Mouse (Mus musculus) stomach, embryonic 14.5 days (tissue): Measurements from ENCODE around the gene Slc10a7. TPM values are rescaled to one million over a fixed set of nuclear protein-coding genes. Genes with fewer than 3 reads are reported as not detected.

ENCODE experiments used
- ATAC-seq: fragments of 200-750 bp; cut with Nextera tagmentation; 2 replicates; pipeline ENCODE4 v1.8.0; 2017; ENCODE audit warnings: low read depth, moderate TSS enrichment; ENCODE audit not compliant: insufficient number of reproducible peaks, insufficient read depth, low FRiP score
- H3K27ac ChIP-seq: fragments of 300-500 bp; sonication (generic); 2 replicates; pipeline ENCODE4 v1.5.1; 2014; ENCODE audit warnings: mild to moderate bottlenecking, low read length, moderate library complexity, mixed read lengths
- H3K27me3 ChIP-seq: fragments of 300-500 bp; sonication (generic); 2 replicates; pipeline ENCODE4 v1.6.1; 2014; ENCODE audit warnings: low read length, control low read depth, mixed read lengths; ENCODE audit not compliant: control insufficient read depth, insufficient read depth
- H3K36me3 ChIP-seq: fragments of 300-500 bp; sonication (generic); 2 replicates; pipeline ENCODE4 v1.6.1; 2014; ENCODE audit warnings: mild to moderate bottlenecking, control low read depth, low read length, moderate library complexity, mixed read lengths; ENCODE audit not compliant: control insufficient read depth, insufficient read depth
- H3K4me1 ChIP-seq: fragments of 300-500 bp; sonication (generic); 2 replicates; pipeline ENCODE4 v1.6.1; 2014; ENCODE audit warnings: low read length, control low read depth, mixed read lengths; ENCODE audit not compliant: control insufficient read depth, insufficient read depth
- H3K4me2 ChIP-seq: fragments of 300-500 bp; sonication (generic); replicated peaks from 2 replicates; pipeline ENCODE4 v1.6.1; 2014; ENCODE audit warnings: low read depth, low read length, control low read depth
- H3K4me3 ChIP-seq: fragments of 300-500 bp; sonication (generic); 2 replicates; pipeline ENCODE4 v1.5.1; 2014; ENCODE audit warnings: low read depth, low read length, control low read depth
- H3K9ac ChIP-seq: fragments of 300-500 bp; sonication (generic); replicated peaks from 2 replicates; pipeline ENCODE4 v1.6.1; 2014; ENCODE audit warnings: low read depth, mild to moderate bottlenecking, control low read depth, low read length, moderate library complexity, mixed read lengths
- H3K9me3 ChIP-seq: fragments of 300-500 bp; sonication (generic); 2 replicates; pipeline ENCODE4 v1.6.1; 2016; ENCODE audit warnings: low read depth, low read length, control low read depth; ENCODE audit not compliant: control insufficient read depth
- WGBS: fragments of 180-500 bp; shearing (Covaris S2); extraction: QIAGEN DNeasy Blood & Tissue Kit; methylation state at CpG from one replicate; pipeline ENCODE4 v1.1.7; 2014; 5-methylcytosine and 5-hydroxymethylcytosine counted together
- polyA plus RNA-seq: library from polyadenylated mRNA; unstranded; fragments of >200 nt; fragmentation: Nextera tagmentation; extraction: Ambion mirVana; gene quantifications from 2 replicates; pipeline ENCODE4 v1.2.1, GENCODE M21; 2014

Slc10a7 gene
- polyA plus RNA-seq, 1 experiment from 2014 or later = 14.6 TPM

- 89% methylated on average over 6 of the region's 6 CpGs for WGBS
- Histone ChIP-seq H3K4me1 (no peaks in the 10 kb centered on the region), H3K36me3 (no peaks in the 10 kb centered on the region), H3K9ac (no peak overlapping the region), H3K27me3 (no peaks in the 10 kb centered on the region), H3K9me3 (no peaks in the 10 kb centered on the region), H3K27ac (no peak overlapping the region), H3K4me2 (no peak overlapping the region), H3K4me3 (no peak overlapping the region)
- ATAC-seq = no peak
Measured at GRCm38 (mm10) chr8:78611019-78611418, 101.9 kb downstream of the Slc10a7 start.

- no peak overlapping the region for H3K27ac ChIP-seq
- 78% methylated on average over 4 of the region's 4 CpGs for WGBS
- no peak for ATAC-seq
Measured at GRCm38 (mm10) chr8:78622362-78622761, 113.2 kb downstream of the Slc10a7 start.

GRCm38 (mm10) chr8:78623972-78624371 is 114.8 kb downstream of the Slc10a7 start:
- no peaks in the 10 kb centered on the region for H3K27me3 ChIP-seq
- H3K9me3 ChIP-seq = no peaks in the 10 kb centered on the region
- no peaks in the 10 kb centered on the region for H3K36me3 ChIP-seq
- no peak for ATAC-seq
- H3K9ac ChIP-seq = no peak overlapping the region
- H3K27ac ChIP-seq = no peak overlapping the region
- no peak overlapping the region for H3K4me2 ChIP-seq
- 83% methylated on average over 5 of the region's 5 CpGs for WGBS
- H3K4me3 ChIP-seq = no peak overlapping the region
- H3K4me1 ChIP-seq = peaks cover 6% of the 10 kb centered on the region; the same call in 1 of the 2 replicates

More at GRCm38 (mm10) chr8:78622362-78622761, 113.2 kb downstream of the Slc10a7 start:
- H3K4me3 ChIP-seq = no peak overlapping the region
- H3K9me3 ChIP-seq = no peaks in the 10 kb centered on the region
- peaks cover 6% of the 10 kb centered on the region; the same call in 1 of the 2 replicates for H3K4me1 ChIP-seq
- H3K27me3 ChIP-seq = no peaks in the 10 kb centered on the region
- H3K36me3 ChIP-seq = no peaks in the 10 kb centered on the region
- no peak overlapping the region for H3K4me2 ChIP-seq
- no peak overlapping the region for H3K9ac ChIP-seq

GRCm38 (mm10) chr8:78624738-78625442 is 115.7 kb downstream of the Slc10a7 start:
- no peak for ATAC-seq
- no peak overlapping the region for H3K27ac ChIP-seq
- H3K9me3 ChIP-seq = no peaks in the 10 kb centered on the region
- WGBS = 35% methylated on average over 12 of the region's 12 CpGs
- no peaks in the 10 kb centered on the region for H3K36me3 ChIP-seq
- H3K4me1 ChIP-seq = peaks cover 6% of the 10 kb centered on the region; the same call in 1 of the 2 replicates
- no peak overlapping the region for H3K9ac ChIP-seq
- no peak overlapping the region for H3K4me3 ChIP-seq
- H3K27me3 ChIP-seq = no peaks in the 10 kb centered on the region
- no peak overlapping the region for H3K4me2 ChIP-seq

GRCm38 (mm10) chr8:78626632-78627031 is 117.5 kb downstream of the Slc10a7 start:
- Histone ChIP-seq H3K9me3 (no peaks in the 10 kb centered on the region), H3K4me2 (no peak overlapping the region), H3K4me1 (peaks cover 6% of the 10 kb centered on the region; the same call in 1 of the 2 replicates), H3K27ac (no peak overlapping the region), H3K9ac (no peak overlapping the region), H3K4me3 (no peak overlapping the region), H3K36me3 (no peaks in the 10 kb centered on the region), H3K27me3 (no peaks in the 10 kb centered on the region)
- 44% methylated on average over 5 of the region's 5 CpGs for WGBS
- ATAC-seq = no peak

- H3K27ac ChIP-seq = no peak overlapping the region
- H3K9ac ChIP-seq = no peak overlapping the region
- H3K27me3 ChIP-seq = no peaks in the 10 kb centered on the region
- no peaks in the 10 kb centered on the region for H3K9me3 ChIP-seq
- no peaks in the 10 kb centered on the region for H3K36me3 ChIP-seq
- no peak overlapping the region for H3K4me3 ChIP-seq
- ATAC-seq = no peak
- WGBS = 91% methylated on average over 9 of the region's 9 CpGs
- no peak overlapping the region for H3K4me2 ChIP-seq
- peaks cover 6% of the 10 kb centered on the region; the same call in 1 of the 2 replicates for H3K4me1 ChIP-seq
Measured at GRCm38 (mm10) chr8:78627793-78628192, 118.6 kb downstream of the Slc10a7 start.

GRCm38 (mm10) chr8:78630414-78631164 is 121.4 kb downstream of the Slc10a7 start:
- no peak for ATAC-seq
- Histone ChIP-seq H3K4me2 (no peak overlapping the region), H3K36me3 (no peaks in the 10 kb centered on the region), H3K27me3 (no peaks in the 10 kb centered on the region), H3K27ac (no peak overlapping the region), H3K9me3 (no peaks in the 10 kb centered on the region), H3K9ac (no peak overlapping the region), H3K4me1 (peaks cover 9% of the 10 kb centered on the region; the same call in 1 of the 2 replicates), H3K4me3 (no peak overlapping the region)
- 63% methylated on average over 19 of the region's 19 CpGs for WGBS

GRCm38 (mm10) chr8:78633012-78633411 is 123.9 kb downstream of the Slc10a7 start:
- no peaks in the 10 kb centered on the region for H3K9me3 ChIP-seq
- no peak for ATAC-seq
- H3K27me3 ChIP-seq = no peaks in the 10 kb centered on the region
- no peak overlapping the region for H3K4me3 ChIP-seq
- 59% methylated on average over 12 of the region's 12 CpGs for WGBS
- H3K27ac ChIP-seq = no peak overlapping the region
- no peak overlapping the region for H3K9ac ChIP-seq
- no peaks in the 10 kb centered on the region for H3K36me3 ChIP-seq
- H3K4me2 ChIP-seq = no peak overlapping the region
- H3K4me1 ChIP-seq = 0 out of 2 replicates have a peak, but pooled peaks cover 3% of the 10 kb centered on the region
